Mouse (Mus musculus): ENCODE measurements around the gene Scai. TPM values are rescaled to one million over a fixed set of nuclear protein-coding genes. Genes with fewer than 3 reads are reported as not detected.

Scai gene
- total RNA-seq, 2 experiments from 2014 or later: 53.8 to 58.7 TPM

DNA sequence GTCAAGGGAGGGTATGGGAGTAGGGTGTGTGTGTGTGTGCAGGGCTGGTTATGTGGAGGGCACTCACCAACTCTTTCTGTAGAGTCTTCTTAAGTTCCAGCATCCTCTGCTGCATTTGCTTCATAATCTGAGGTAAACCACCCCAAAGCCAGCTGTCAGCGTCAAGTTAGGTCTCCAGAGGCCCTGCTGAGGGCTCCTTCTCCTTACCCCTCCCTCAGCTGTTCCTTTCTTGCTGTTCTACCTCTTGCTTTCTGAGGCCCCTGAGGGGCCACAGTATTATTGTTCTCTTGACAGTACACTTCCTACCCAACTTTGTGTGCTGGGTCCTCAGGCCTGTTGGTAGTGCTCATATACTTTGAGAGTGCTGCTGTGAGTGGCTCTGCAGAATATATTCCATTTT is 170.5 kb downstream of the Scai start:
- TF ChIP-seq CTCF (conservative IDR thresholded peaks at IDR 0.05): no peak
- DNase-seq (ENCODE audit: low spot score in 2 of 2): no peak
- Histone ChIP-seq H3K4me3 (no peak overlapping the region), H3K27ac (no peak overlapping the region)

DNA sequence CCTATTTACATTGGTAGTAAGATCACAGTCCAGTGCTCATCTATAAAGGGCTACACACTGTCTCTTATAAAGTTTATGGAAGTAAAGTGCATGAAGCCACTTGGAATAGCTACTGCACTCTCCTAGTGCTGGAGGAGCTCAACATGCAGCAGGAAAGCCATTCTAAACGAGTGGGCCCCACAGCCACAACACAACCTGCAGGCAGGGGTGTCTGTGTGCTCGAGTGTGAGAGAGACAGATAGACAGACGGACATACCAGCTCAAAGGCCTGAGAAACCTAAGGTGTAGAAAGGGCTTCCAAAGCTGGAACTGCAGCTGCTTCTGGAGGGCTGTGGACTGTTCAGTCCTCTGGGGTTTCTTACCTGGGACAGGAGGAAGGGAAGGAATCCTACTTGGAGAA is 174.0 kb downstream of the Scai start:
- DNase-seq (ENCODE audit: low spot score in 2 of 2): no peak
- H3K27ac ChIP-seq: no peak overlapping the region
- no peak for TF ChIP-seq CTCF (conservative IDR thresholded peaks at IDR 0.05)
- H3K4me3 ChIP-seq: no peak overlapping the region

Other genes starting within 250 kb of the Scai start
- gene Wdr38, start 193.3 kb downstream of the Scai start, total RNA-seq (2021): under 1 TPM; 0.47 to 0.69 TPM
- 10 to 100 TPM; 88.5 to 92.8 TPM for gene Arpc5l, start 185.4 kb downstream of the Scai start, total RNA-seq (2021)
- 100 to 1,000 TPM; 247 to 255 TPM for gene Rpl35, start 185.1 kb downstream of the Scai start, total RNA-seq (2021)
- gene Golga1, start 125.2 kb downstream of the Scai start, total RNA-seq (2021): 10 to 100 TPM; 36.2 to 42.5 TPM
- 10 to 100 TPM; 62.1 to 66.3 TPM for gene Ppp6c, start 35.7 kb upstream of the Scai start, total RNA-seq (2021)

Measured in layer of hippocampus, adult 2 months (tissue).